Mouse (Mus musculus) liver, adult 2 months (tissue): ENCODE measurements around the gene Ube4a.

ENCODE experiments used
- CTCF ChIP-seq: fragments of 200-500 bp; IDR thresholded peaks from 2 replicates; pipeline ENCODE4 v1.5.1; 2011; ENCODE audit warnings: low read depth, low read length, control low read depth
- POLR2A ChIP-seq: fragments of 200-500 bp; IDR thresholded peaks from 2 replicates; pipeline ENCODE4 v1.6.1; 2011; ENCODE audit warnings: low read length, control low read depth; ENCODE audit not compliant: insufficient read depth; ENCODE audit errors: extremely low read depth

DNA sequence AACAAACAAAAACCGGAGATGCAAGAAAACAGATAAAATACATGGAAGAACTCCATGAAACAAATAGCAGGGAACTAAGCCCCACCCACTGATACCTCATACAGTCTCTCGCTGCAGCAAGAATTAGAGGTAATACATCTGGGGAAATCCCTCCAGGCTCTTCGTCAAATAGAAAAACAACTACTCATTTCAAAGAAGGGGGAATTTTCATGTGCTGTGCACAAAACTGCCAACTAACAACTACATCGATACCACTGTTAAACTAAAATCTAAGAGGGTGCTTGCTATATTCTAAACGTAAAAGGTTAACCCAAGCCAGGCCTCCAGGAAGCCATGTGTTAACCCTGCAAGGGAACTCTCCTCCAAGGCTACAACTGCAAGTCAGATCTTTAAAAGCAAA, 91.7 kb downstream of the Ube4a start:
- TF ChIP-seq CTCF (no peak), POLR2A (no peak)
